Mouse (Mus musculus): ENCODE data around the gene Ercc4. TPM values are rescaled to one million over a fixed set of nuclear protein-coding genes. Genes with fewer than 3 reads are reported as not detected.

Gene Ercc4
- total RNA-seq, 2 experiments from 2014 or later: 9.3 to 16.6 TPM

DNA sequence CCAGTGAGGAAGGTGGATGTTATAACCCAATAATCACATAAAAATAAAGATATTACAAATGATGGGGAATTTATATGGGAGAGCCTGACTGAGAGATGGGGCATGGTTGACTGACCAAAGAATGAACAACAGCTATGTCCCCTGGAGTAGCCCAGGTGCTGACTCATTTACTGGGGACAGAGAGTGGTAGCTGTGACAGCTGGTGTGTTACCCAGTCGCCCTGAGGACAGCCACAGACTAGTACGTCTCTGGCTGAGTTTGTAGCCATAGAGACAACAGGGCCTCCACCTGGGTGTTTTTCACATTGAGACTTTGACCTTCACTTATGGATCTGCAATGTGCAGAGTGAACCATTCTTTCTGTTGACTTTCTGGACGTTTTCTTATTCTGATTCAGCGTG, 81.7 kb downstream of the Ercc4 start:
- no peak for ATAC-seq (replicated peaks; ENCODE audit: poor library complexity, severe bottlenecking)

DNA sequence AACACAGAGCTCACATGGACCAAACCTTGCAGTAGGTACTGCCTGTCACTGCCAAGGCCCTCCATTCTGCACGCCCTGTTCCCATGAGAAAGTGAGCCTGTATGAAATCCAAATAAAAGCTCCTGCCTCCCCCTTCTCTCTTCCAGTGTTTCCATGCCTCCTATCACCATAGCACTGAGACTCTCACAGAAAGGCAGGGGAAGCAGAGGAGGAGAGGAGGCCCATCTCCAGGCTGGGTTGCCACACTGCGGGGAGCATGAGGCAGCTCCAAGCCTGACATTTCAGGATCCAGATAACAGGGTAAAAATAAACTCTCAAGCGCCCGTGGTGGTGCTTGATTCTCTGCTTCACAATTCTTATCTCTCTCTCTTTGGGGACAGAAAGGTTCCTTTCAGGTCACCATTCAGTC, 84.2 kb downstream of the Ercc4 start:
- ATAC-seq (replicated peaks; ENCODE audit: poor library complexity, severe bottlenecking): no peak

DNA sequence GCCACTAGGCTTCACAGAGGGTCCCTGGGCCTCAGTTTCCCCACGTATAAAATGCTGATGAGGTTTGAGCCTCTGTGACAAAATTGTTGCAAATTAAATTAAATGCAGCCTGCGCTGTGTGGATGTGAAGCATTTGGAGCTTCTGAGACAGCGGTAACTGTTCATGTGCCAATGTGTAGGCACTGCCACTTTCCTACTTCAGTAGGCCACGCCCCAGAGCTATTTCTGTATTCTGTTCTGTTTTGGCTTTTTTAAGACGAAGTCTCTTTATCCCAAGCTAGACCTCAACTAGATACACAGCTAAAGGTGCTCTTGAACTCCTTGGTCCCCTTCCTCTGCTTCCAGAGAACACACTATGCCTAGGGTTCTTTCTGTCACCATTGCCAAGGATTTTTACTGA, 85.4 kb downstream of the Ercc4 start:
- no peak for ATAC-seq (replicated peaks; ENCODE audit: poor library complexity, severe bottlenecking)

DNA sequence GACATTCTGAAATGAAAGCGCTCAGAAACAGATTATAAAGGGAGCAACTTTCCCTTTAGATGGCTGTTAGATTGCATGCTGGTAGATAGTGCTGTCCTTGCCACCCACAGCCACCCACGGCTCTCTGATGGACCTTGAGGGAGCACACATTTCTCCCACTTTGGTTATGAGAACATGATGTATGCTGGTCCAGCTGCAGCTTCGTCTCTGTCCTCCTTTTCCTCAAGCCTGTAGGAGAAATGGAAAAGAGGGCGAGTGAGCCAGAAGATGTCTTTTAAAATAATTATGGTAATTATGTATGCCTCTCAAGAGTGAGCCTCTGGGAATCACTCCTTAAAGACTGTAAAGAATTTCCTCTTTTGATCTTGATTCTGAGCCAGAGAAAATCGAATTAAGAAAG, 87.1 kb downstream of the Ercc4 start:
- ATAC-seq (replicated peaks; ENCODE audit: poor library complexity, severe bottlenecking): no peak

DNA sequence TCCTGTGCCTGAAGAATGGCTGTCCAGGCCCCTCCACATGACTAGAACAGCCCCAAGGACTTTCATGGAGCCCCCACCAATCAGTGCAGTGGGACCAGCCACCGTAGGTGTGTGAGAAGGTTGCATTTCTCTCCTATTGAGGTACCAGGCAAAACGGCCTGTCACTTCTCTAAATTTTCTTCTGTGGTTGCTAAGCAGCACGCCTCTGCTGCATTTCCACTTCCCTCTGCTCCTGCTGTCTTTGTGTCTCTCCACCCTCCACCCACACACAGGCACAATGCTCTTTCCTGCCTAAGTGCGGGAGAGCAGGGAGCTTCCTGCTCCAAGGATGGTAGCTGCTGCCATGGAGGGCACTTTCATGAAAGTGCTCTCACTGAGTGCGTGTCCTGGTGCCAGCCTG, 87.8 kb downstream of the Ercc4 start:
- ATAC-seq (replicated peaks; ENCODE audit: poor library complexity, severe bottlenecking): peak; percentile 76

DNA sequence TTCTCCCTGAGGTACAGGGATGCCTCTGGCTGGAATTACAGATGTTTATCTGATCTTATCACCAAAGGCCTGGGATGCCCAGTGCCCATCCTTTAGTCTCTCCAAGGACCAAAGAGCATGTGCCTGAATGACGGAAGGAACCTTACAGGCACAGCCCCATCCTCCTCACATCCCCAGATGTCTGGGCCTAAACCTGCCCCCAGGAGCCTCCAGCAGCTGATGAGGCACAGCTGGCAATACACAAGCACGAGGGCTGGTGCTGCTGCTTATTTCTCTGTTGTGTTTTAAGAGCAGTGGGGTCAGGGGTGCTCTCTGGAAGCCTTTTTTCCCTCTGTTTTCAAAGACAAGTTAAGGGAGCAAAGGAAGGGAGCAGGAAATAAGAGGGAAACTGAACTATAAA, 89.7 kb downstream of the Ercc4 start:
- ATAC-seq (replicated peaks; ENCODE audit: poor library complexity, severe bottlenecking): no peak

Other genes starting within 250 kb of the Ercc4 start
- 10.0 and 11.0 TPM in 2 replicates for gene Mrtfb, start 146.8 kb downstream of the Ercc4 start, total RNA-seq (2014; fragmentation: Nextera tagmentation)
- 4.5 and 5.1 TPM in 2 replicates for gene Mrtfb, start 146.8 kb downstream of the Ercc4 start, total RNA-seq (2017)